Mouse (Mus musculus) adrenal gland, postnatal 25 days (tissue): ENCODE measurements at regions not wholly inside any gene's neighbourhood (a gene's known extent, or its start where the extent isn't known, plus 50 kb on each side); places are given as distances from the start of the nearest gene placed in this dataset.
"Not testable (repeated sequence)": the region's sequence is repeated elsewhere in the genome, so short reads cannot be mapped to it uniquely, and the experiment has no call there.

ENCODE experiments used
- DNase-seq: peaks from one replicate; pipeline ENCODE4 v3.0.0; 2021; ENCODE audit warnings: mixed read lengths

- DNase-seq = no peak
Observed at GRCm38 (mm10) chr12:65424506-65424905, 199.2 kb downstream of the Wdr20rt start.

GRCm38 (mm10) chr12:65425440-65425839 is 200.1 kb downstream of the Wdr20rt start:
- DNase-seq = no peak

GRCm38 (mm10) chr12:65426884-65427283 is 201.6 kb downstream of the Wdr20rt start:
- no peak for DNase-seq

DNA sequence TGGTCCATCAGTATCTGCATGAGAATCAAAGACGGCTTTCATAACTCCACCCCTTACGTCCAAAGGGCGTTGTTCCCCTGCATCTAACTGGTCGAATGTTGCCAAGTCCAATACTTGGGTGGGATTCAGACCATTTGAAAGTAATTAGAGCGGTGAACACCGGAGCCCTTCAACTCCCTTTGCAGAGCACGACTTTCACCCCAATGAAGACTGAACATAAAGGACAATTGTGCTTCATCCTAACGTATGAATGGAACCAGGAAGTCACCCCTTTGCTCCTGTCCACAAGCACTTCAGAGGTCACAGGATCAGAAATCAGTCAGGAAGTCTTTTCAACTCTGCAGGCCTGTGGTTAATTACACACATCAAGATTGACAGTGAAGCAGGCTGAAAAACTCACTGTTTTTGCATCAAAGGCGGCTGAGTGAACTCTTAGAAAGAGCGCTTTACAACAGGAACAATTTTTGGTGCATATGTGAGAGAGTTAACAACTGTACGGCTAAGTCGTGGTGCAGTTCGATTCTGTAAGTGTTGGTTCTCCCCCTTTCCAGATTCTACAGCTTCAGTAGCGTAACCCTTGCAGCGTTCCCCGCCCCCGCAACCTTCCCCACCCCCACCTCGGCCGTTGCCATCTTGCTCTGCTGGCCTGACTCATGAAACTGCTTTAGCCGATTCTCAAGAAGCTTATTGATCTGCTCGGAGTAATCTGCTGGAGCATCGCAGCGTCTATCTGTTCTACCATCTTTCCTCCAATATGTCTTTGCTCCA is 203.1 kb downstream of the Wdr20rt start:
- DNase-seq = no peak

GRCm38 (mm10) chr12:65450845-65451244 is 225.5 kb downstream of the Wdr20rt start:
- DNase-seq = no peak

GRCm38 (mm10) chr12:65455683-65456082 is 230.4 kb downstream of the Wdr20rt start:
- no peak for DNase-seq

DNA sequence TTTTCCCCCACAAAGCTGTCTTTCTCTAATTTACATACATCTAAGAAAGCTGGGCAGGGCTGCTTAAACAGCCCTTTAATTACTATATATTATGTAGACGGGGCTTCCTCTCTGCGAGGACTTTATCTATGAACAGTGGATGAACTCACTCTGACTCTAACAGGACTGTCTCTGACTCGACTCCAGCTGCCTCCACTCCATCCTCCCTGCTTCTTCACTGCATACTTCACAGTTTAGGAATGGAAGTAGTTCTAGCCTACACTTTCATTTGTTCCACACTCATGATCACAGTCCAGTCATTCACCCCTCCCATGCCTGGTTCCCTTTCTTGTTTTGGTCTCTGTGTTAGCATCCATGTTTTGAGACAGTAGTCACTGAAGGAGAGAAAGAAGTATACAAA is 231.6 kb downstream of the Wdr20rt start:
- DNase-seq = no peak

DNA sequence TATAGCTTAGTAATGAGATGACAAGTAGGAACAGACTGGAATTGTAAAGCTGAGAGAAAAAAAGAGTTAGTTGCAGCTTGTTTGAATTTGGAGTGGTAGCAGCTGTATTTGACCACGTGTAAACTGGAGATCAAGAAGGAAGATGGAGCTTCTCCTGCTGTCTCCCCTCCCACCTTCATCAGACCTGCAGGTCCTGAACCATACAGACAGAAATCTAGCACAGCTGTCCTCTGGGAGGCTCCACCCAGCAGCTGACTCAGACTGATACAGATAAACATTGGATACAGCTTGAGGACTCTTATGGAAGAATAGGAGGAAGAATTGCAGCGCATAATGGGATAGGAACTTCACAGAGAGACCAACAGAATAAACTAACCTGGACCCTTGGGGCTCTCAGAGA is 238.9 kb downstream of the Wdr20rt start:
- DNase-seq = no peak

- not testable (repeated sequence) for DNase-seq
Observed at GRCm38 (mm10) chr12:65478674-65479073, 253.4 kb downstream of the Wdr20rt start.

- no peak for DNase-seq
Observed at GRCm38 (mm10) chr12:65480829-65481228, 255.5 kb downstream of the Wdr20rt start.

GRCm38 (mm10) chr12:65491092-65491491 is 265.8 kb downstream of the Wdr20rt start:
- DNase-seq = no peak

DNA sequence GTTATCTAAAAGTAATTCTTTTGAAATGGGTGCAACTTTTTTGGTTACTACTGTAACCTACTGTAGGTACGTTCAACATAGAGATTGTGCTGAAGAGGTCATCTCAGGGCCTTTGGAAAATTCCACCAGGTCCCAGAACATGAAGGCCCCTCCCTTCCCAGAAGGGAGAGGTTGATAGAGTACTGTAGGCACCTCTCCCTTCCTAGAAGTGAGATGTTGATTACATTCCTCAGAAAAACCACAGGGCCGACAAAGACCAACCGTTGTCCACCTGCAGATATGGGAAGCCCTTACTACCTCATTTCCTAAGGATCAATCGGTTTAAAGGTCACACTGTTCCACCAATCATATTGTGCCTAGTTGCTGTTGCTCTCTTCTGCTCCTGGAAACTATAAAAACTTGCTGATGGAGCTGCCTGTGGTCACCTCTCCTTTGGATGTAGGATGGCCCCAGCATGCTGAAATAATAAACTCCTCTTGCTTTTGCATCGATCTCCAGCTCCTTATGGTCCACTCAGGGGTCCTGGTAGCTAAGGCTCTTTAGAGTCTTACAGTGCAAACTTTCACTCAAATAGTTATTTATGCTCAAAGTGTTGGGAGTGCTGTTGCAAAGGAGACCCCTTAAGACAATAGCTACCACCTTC is 269.2 kb downstream of the Wdr20rt start:
- DNase-seq = no peak

- DNase-seq = no peak
Observed at GRCm38 (mm10) chr12:65496613-65497012, 271.3 kb downstream of the Wdr20rt start.

DNA sequence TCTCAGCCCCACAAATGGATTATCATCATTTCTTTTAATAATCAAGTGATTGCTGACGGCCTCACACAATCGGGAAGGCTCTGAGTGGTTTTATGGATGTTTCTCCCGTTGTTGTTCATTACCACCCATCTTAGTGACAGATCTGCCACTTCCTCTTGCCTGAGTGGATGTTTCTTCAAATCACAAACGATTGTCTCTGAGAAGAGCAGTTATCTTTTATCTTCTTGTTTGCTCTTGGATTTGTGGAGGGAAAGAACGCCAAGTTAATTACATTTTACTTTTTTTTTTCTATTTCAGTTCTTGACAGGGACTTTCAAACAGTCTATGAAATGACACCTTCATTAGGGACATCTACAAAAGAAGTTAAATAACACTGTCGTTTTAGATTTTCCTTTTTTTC is 272.3 kb downstream of the Wdr20rt start:
- no peak for DNase-seq

- no peak for DNase-seq
Observed at GRCm38 (mm10) chr12:65501459-65501858, 276.1 kb downstream of the Wdr20rt start.

- DNase-seq = no peak
Observed at GRCm38 (mm10) chr12:65502045-65502444, 276.7 kb downstream of the Wdr20rt start.

GRCm38 (mm10) chr12:65513070-65513469 is 287.8 kb downstream of the Wdr20rt start:
- DNase-seq = no peak

DNA sequence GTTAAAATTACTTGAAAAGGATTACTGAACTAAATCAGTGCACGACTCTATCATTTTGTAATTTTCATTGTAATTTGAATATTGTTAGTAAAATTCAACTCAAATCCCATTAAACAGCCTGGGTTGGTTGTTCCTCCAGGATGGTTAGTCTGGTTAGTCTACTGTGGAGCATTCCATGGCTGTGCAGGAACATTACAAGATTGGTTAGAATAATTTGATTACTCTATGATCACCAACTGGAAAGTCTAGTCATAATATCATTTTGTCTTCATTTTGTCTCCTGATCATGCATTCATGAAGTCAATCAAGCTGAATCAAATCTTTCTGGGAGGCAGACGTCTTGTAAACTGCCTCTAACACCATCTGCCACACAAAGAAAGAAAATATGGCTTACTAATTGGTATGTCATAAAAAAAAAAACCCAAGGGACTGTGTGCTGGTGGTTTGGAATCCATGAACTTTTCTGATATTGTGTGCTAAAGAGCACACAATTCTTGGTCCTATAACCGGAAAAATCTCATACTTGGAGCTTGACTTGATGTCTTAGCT is 308.9 kb downstream of the Wdr20rt start:
- no peak for DNase-seq

- DNase-seq = no peak
Observed at GRCm38 (mm10) chr12:65548301-65548700, 323.0 kb downstream of the Wdr20rt start.

GRCm38 (mm10) chr12:65552230-65552629 is 326.9 kb downstream of the Wdr20rt start:
- no peak for DNase-seq

DNA sequence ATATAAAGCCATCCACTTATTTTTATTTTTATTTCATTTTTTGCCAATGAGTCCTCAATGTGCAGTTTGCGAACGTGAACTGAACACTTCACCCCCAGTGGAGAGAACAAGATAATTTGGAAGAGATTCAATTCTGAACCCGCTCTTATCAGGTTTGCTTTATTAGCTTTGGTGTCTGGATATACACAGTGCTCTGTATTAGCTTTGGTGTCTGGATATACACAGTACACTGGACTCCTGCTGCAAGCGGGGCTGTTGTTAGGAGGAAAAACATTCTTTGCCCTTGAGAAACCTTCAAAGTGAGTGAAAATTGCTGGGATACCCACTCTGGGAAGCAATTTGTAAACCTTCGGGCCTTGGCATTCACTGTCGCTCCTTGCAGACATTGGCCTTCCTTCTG is 333.7 kb downstream of the Wdr20rt start:
- no peak for DNase-seq

DNA sequence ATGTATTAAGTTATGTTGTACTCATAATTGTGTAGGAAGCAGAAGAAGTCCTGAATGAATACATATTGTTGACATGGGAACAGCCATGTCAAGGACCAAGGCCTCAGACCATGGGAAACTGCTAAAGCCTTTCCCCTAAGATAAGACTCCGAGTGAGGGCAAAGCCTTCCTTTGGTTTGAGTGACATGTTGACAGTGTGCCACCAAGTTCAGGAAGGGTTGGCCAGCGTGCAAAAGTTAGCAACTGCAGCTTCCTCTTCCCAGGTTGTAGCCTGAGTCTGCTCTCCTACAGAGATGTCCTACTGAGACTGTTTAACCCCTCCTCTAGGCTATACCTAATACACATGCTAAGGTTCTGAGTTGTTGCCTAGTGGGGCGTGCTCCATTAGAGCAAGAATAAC is 334.5 kb downstream of the Wdr20rt start:
- no peak for DNase-seq

DNA sequence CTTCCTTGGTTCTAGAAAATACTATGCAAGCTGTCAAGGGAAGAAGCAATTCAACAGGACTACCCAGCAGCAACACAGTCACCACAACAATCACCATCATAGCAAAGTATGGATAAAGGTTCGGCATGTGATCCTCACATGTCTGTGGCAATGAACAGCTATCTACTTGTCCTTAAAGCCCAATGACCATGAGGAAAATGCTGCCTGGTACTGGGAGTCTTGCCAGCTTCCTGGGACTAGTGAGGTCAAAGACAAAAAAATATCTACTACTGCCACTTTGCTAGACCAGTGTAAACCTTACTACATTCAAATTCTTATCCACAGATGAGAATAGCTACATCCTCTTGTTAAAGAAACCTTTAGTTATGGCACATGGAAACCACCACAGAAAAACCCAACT is 346.3 kb downstream of the Wdr20rt start:
- DNase-seq = no peak

- DNase-seq = no peak
Observed at GRCm38 (mm10) chr12:65593559-65593958, 368.2 kb downstream of the Wdr20rt start.
